Mouse (Mus musculus) hindbrain, embryonic 11.5 days (tissue): Measurements from ENCODE around the gene Glb1l2. TPM values are rescaled to one million over a fixed set of nuclear protein-coding genes. Genes with fewer than 3 reads are reported as not detected.
A peak's percentile ranks its signal among the peaks of the same experiment; 100 is the strongest.

Experiments used
- ATAC-seq: fragments of 200-750 bp; cut with Nextera tagmentation; 2 replicates; pipeline ENCODE4 v1.8.0; 2017; ENCODE audit warnings: mild to moderate bottlenecking, moderate TSS enrichment, moderate library complexity; ENCODE audit not compliant: low FRiP score
- DNase-seq: peaks from one replicate; pipeline ENCODE4 v3.0.0-alpha.2; 2015; ENCODE audit warnings: low spot score
- H3K27ac ChIP-seq: fragments of 300-500 bp; sonication (generic); 2 replicates; pipeline ENCODE4 v1.5.1; 2014; ENCODE audit warnings: mild to moderate bottlenecking, low read depth, low read length
- H3K27me3 ChIP-seq: fragments of 300-500 bp; sonication (generic); 2 replicates; pipeline ENCODE4 v1.6.1; 2014; ENCODE audit warnings: mild to moderate bottlenecking, low read length, moderate library complexity, mixed read lengths; ENCODE audit not compliant: control insufficient read depth, insufficient read depth
- H3K36me3 ChIP-seq: fragments of 300-500 bp; sonication (generic); 2 replicates; pipeline ENCODE4 v1.6.1; 2014; ENCODE audit warnings: mild to moderate bottlenecking, low read length, moderate library complexity, mixed read lengths; ENCODE audit not compliant: control insufficient read depth, insufficient read depth
- H3K4me1 ChIP-seq: fragments of 300-500 bp; sonication (generic); replicated peaks from 2 replicates; pipeline ENCODE4 v1.6.1; 2014; ENCODE audit warnings: low read length, mixed read lengths; ENCODE audit not compliant: control insufficient read depth, insufficient read depth
- H3K4me2 ChIP-seq: fragments of 300-500 bp; sonication (generic); replicated peaks from 2 replicates; pipeline ENCODE4 v1.6.1; 2014; ENCODE audit warnings: mild to moderate bottlenecking, low read depth, low read length
- H3K4me3 ChIP-seq: fragments of 300-500 bp; sonication (generic); 2 replicates; pipeline ENCODE4 v1.5.1; 2014; ENCODE audit warnings: low read depth, low read length
- H3K9ac ChIP-seq: fragments of 300-500 bp; sonication (generic); 2 replicates; pipeline ENCODE4 v1.6.1; 2014; ENCODE audit warnings: low read depth, low read length
- H3K9me3 ChIP-seq: fragments of 300-500 bp; sonication (generic); 2 replicates; pipeline ENCODE4 v1.6.1; 2016; ENCODE audit warnings: low read length; ENCODE audit not compliant: control insufficient read depth
- WGBS: fragments of 180-500 bp; shearing (Covaris S2); extraction: QIAGEN DNeasy Blood & Tissue Kit; methylation state at CpG from one replicate; pipeline ENCODE4 v1.1.7; 2014; 5-methylcytosine and 5-hydroxymethylcytosine counted together
- polyA plus RNA-seq: library from polyadenylated mRNA; unstranded; fragments of >200 nt; fragmentation: Nextera tagmentation; extraction: Ambion mirVana; gene quantifications from 2 replicates; pipeline ENCODE4 v1.2.1, GENCODE M21; 2014

Gene Glb1l2
- polyA plus RNA-seq, 1 experiment from 2014 or later, result 3.7 TPM

- Histone ChIP-seq H3K4me1 (no peaks in the 10 kb centered on the region), H3K27ac (no peak overlapping the region)
- WGBS, result 66% methylated on average over 4 of the region's 4 CpGs
These were observed 59.1 kb downstream of the Glb1l2 start for GRCm38 (mm10) chr9:26747121-26747520.

DNA sequence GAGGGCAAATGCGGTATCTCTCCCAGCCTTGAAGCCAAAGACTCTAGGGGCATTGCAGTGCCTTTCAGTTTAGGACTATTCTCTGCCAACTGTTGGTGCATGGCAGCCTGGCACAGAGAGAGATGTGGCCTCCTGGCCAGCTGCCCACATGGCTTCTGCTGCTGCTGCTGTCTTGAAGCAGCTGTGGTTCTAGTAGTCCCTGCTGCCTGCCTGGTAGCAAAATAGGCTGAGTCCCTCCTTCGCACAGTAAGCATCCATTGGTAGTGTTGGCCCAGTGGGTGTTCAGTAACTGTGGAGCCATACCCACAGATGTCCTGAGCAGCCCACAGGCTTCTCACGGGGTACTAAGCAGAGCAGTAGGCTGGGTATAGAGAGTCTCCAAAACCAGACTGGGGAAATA is 63.5 kb downstream of the Glb1l2 start:
- H3K4me1 ChIP-seq, result no peaks in the 10 kb centered on the region
- H3K9ac ChIP-seq, result no peak overlapping the region
- H3K27me3 ChIP-seq, result no peaks in the 10 kb centered on the region
- 93% methylated on average over 3 of the region's 3 CpGs for WGBS
- no peak overlapping the region for H3K4me2 ChIP-seq
- no peak overlapping the region for H3K4me3 ChIP-seq
- H3K9me3 ChIP-seq, result no peaks in the 10 kb centered on the region
- H3K27ac ChIP-seq, result no peak overlapping the region
- no peak for DNase-seq
- ATAC-seq, result no peak
- H3K36me3 ChIP-seq, result no peaks in the 10 kb centered on the region

More at GRCm38 (mm10) chr9:26747121-26747520, 59.1 kb downstream of the Glb1l2 start:
- Histone ChIP-seq H3K4me2 (no peak overlapping the region), H3K4me3 (no peak overlapping the region), H3K27me3 (no peaks in the 10 kb centered on the region), H3K9me3 (no peaks in the 10 kb centered on the region), H3K36me3 (no peaks in the 10 kb centered on the region), H3K9ac (no peak overlapping the region)
- DNase-seq (no peak), ATAC-seq (no peak)

DNA sequence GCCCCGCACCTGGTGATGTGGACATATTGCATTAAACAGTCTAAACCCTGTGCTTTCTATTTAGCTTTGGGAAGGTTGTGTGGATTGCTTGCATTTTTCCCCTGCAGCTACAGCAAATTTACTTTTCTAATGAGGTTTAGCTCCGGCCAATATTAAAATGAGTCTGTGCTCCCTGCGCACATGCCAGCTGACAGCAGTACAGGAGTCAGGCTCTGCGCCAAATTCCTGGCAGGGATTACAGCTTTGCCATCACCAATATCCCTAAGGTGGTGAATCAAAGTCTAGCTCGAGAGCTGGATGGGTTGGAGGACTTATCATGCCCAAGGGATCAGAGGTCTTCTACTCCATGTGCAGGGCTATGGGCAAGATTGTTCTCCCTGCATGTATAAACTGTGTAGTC is 69.2 kb downstream of the Glb1l2 start:
- Histone ChIP-seq H3K36me3 (no peaks in the 10 kb centered on the region), H3K4me2 (no peak overlapping the region), H3K27me3 (peaks cover 4% of the 10 kb centered on the region; the same call in 1 of the 2 replicates), H3K4me1 (no peaks in the 10 kb centered on the region), H3K9ac (no peak overlapping the region), H3K4me3 (no peak overlapping the region), H3K9me3 (no peaks in the 10 kb centered on the region), H3K27ac (no peak overlapping the region)
- DNase-seq, result no peak
- ATAC-seq, result no peak
- WGBS, result 81% methylated on average over 5 of the region's 5 CpGs

- 1% methylated on average over 22 of the region's 37 CpGs for WGBS
- H3K4me2 ChIP-seq, result peak overlapping the region; percentile 95
- H3K9ac ChIP-seq, result peak overlapping the region; percentile 86
- no peak overlapping the region for H3K27ac ChIP-seq
- H3K36me3 ChIP-seq, result no peaks in the 10 kb centered on the region
- no peaks in the 10 kb centered on the region for H3K9me3 ChIP-seq
- ATAC-seq, result peak; percentile 82
- peak overlapping the region; percentile 74 for H3K4me3 ChIP-seq
- peak; percentile 58 for DNase-seq
- no peaks in the 10 kb centered on the region for H3K4me1 ChIP-seq
- peaks cover 4% of the 10 kb centered on the region; the same call in 1 of the 2 replicates for H3K27me3 ChIP-seq
These were observed 72.3 kb downstream of the Glb1l2 start for GRCm38 (mm10) chr9:26733986-26734385.

DNA sequence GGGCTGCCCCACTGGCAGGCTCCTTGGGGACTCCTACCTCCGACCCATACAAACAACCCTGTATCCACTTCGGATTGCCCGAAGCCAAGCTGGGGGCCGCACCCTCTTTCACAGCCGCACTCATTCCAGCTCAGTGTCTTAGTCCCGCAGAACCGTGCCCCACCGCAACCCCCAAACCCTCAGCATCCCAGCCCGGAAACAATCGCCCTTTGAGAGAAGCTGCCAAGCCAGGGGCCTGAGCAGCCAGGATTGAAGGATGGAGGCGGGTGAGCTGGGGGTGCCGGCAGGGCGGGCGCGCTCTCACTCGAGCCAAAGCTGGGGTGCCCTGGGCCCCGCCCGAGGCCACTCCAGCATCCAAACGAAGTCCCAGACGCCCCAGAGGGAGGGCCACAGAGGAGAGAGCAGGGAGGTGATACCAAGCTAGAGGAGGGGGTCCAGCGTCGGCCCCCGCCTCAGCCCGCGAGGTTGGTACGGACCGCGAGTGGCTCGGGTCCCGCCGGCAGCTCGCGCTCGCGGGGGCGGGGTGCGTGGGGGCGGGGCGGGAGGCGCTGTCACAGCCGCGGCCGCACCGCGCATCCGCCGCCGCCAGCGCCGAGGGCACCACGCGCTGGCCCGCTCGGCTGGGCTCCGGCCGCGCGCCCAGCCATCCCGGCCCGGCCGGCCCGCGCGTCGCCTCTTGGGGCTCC is 72.9 kb downstream of the Glb1l2 start, which contains the start of gene B3gat1:
Gene B3gat1 (plus strand): TSS at position 523 of the 686 bp plus-strand sequence.
- no peaks in the 10 kb centered on the region for H3K9me3 ChIP-seq
- peak within 1 kb of the TSS; percentile 74 for H3K4me3 ChIP-seq
- no peaks in the 10 kb centered on the region for H3K36me3 ChIP-seq
- H3K9ac ChIP-seq, result peak within 1 kb of the TSS; percentile 86
- ATAC-seq (peak; percentile 90), DNase-seq (peak; percentile 79)
- 0 out of 2 replicates have a peak within 1 kb of the TSS, but pooled peaks have one; percentile 27 for H3K27ac ChIP-seq
- 2% methylated on average over 30 of the region's 65 CpGs for WGBS
- H3K27me3 ChIP-seq, result peaks cover 4% of the 10 kb centered on the region; the same call in 1 of the 2 replicates
- H3K4me1 ChIP-seq, result no peaks in the 10 kb centered on the region
- H3K4me2 ChIP-seq, result peak within 1 kb of the TSS; percentile 95

- H3K27me3 ChIP-seq, result 0 out of 2 replicates have a peak, but pooled peaks cover 2% of the 10 kb centered on the region
- DNase-seq (no peak), ATAC-seq (no peak)
- no peaks in the 10 kb centered on the region for H3K9me3 ChIP-seq
- H3K36me3 ChIP-seq, result no peaks in the 10 kb centered on the region
- no peak overlapping the region for H3K4me3 ChIP-seq
- H3K4me2 ChIP-seq, result no peak overlapping the region
- H3K9ac ChIP-seq, result no peak overlapping the region
- 77% methylated on average over 2 of the region's 2 CpGs for WGBS
- no peaks in the 10 kb centered on the region for H3K4me1 ChIP-seq
- no peak overlapping the region for H3K27ac ChIP-seq
These were observed 77.7 kb downstream of the Glb1l2 start for GRCm38 (mm10) chr9:26728556-26728955.

DNA sequence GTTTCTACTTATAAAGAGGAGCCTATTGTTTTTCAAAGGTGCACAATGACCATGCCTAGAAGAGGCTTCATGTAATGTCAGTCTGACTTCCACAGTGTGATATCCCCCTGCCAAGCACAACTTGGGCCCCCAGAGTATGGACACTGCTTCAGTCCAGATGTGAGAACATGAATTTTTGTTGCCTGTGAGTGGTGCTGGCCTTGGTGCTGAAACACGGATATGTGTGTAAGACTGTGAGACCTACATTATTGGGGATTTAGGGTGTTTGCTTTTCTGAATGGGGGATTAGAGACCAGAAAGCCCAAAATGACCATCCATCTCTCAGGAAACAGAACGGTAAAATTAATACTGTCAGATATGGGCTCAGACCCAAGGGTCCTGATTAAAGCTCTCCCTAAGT is 78.8 kb downstream of the Glb1l2 start:
- H3K4me2 ChIP-seq, result no peak overlapping the region
- 67% methylated on average over 2 of the region's 2 CpGs for WGBS
- no peaks in the 10 kb centered on the region for H3K9me3 ChIP-seq
- no peaks in the 10 kb centered on the region for H3K36me3 ChIP-seq
- no peak overlapping the region for H3K4me3 ChIP-seq
- no peak overlapping the region for H3K27ac ChIP-seq
- H3K9ac ChIP-seq, result no peak overlapping the region
- H3K27me3 ChIP-seq, result no peaks in the 10 kb centered on the region
- peak; percentile 60 for DNase-seq
- H3K4me1 ChIP-seq, result no peaks in the 10 kb centered on the region
- ATAC-seq, result no peak

GRCm38 (mm10) chr9:26725709-26726108 is 80.6 kb downstream of the Glb1l2 start:
- no peaks in the 10 kb centered on the region for H3K27me3 ChIP-seq
- 84% methylated on average over 3 of the region's 3 CpGs for WGBS
- no peaks in the 10 kb centered on the region for H3K9me3 ChIP-seq

DNA sequence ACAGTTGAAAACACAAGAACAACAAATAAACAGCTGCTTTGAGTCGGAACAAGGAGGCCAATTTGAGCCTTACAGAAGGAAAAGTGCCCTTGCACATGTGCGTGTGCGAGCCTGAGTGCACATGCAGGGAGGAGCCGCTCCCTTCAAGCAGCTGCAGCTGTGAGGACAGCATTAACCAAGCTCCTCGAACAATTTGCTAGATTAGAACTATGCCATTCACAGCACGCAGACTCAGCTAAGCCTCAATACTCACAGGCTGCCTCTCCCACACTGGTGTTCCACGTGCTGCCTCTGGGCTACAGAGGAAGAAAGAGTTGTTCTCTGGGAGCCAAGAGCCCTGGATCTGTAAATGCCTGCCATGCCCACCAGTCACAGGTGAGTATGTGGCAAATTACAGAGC is 84.5 kb downstream of the Glb1l2 start:
- no peaks in the 10 kb centered on the region for H3K9me3 ChIP-seq
- no peaks in the 10 kb centered on the region for H3K36me3 ChIP-seq
- DNase-seq (no peak), ATAC-seq (no peak)
- H3K4me3 ChIP-seq, result no peak overlapping the region
- no peak overlapping the region for H3K9ac ChIP-seq
- H3K4me1 ChIP-seq, result no peaks in the 10 kb centered on the region
- H3K27me3 ChIP-seq, result no peaks in the 10 kb centered on the region
- H3K27ac ChIP-seq, result no peak overlapping the region
- H3K4me2 ChIP-seq, result no peak overlapping the region
- WGBS, result 71% methylated on average over 7 of the region's 7 CpGs

More at GRCm38 (mm10) chr9:26725709-26726108, 80.6 kb downstream of the Glb1l2 start:
- Histone ChIP-seq H3K9ac (no peak overlapping the region), H3K4me1 (no peaks in the 10 kb centered on the region), H3K36me3 (no peaks in the 10 kb centered on the region), H3K27ac (no peak overlapping the region), H3K4me3 (no peak overlapping the region), H3K4me2 (no peak overlapping the region)
- DNase-seq, result no peak
- no peak for ATAC-seq
